ENCODE assay signal across 15 mouse cellular contexts in genomic region chr6:121076929-121077566, GRCm38 (mm10). TPM values are rescaled to one million over a fixed set of nuclear protein-coding genes. Genes with fewer than 3 reads are reported as not detected.
DNase-seq lines count a peak whose midpoint lies in the region; ATAC-seq and TF ChIP-seq lines count a peak whose summit lies in the region.
"Had no signal": no experiment of that assay in that cellular context is flagged by ENCODE, and none has a peak within 500 bp of the region (broad histone marks: within the 10 kb centered on the region; RNA-seq: fewer than 3 reads in every experiment).

No protein-coding gene starts in this region.

- 0 out of 2 replicates have a peak, but pooled peaks cover 3% of the 10 kb centered on the region for H3K79me2 ChIP-seq in heart, adult 2 months (replicated peaks; ENCODE audit: control insufficient read depth, insufficient read depth, low read length)

- TF ChIP-seq POLR2A in heart, adult 2 months (IDR thresholded peaks at IDR 0.05; ENCODE audit: insufficient read depth, low read depth, low read length) = no peak

- no peak for TF ChIP-seq CTCF in heart, adult 2 months (IDR thresholded peaks at IDR 0.05)
- TF ChIP-seq CTCF in liver, postnatal 0 days (IDR thresholded peaks at IDR 0.05; ENCODE audit: low read depth) = no peak

- DNase-seq in heart, adult 2 months = no peak
- no peak for DNase-seq in heart, postnatal 25 days (ENCODE audit: low spot score)
- DNase-seq in spleen, postnatal 36 days (ENCODE audit: low spot score in 2 of 2) = peak; percentile 29 to 36
- DNase-seq in spleen, adult 12 weeks (ENCODE audit: low spot score) = no peak
- DNase-seq in liver, postnatal 0 days = no peak
- no peak for DNase-seq in urinary bladder, postnatal 14 days (ENCODE audit: low spot score)
- no peak for DNase-seq in kidney, postnatal 4 days
- DNase-seq: cerebellum, adult 9-10 months; kidney, adult 8-10 months; right cerebral cortex, postnatal 4 days; thymus, postnatal 4 days had no signal

- no peaks in the 10 kb centered on the region for H3K36me3 ChIP-seq in heart, adult 2 months (ENCODE audit: control insufficient read depth, insufficient read depth, low read length)
- H3K36me3 ChIP-seq in liver, postnatal 0 days (replicated peaks; ENCODE audit: insufficient read depth, low read length) = no peaks in the 10 kb centered on the region
- H3K36me3 ChIP-seq in midbrain, embryonic 15.5 days (replicated peaks) = no peaks in the 10 kb centered on the region
- H3K36me3 ChIP-seq: hindbrain, embryonic 10.5 days had no signal

- H3K4me1 ChIP-seq in heart, adult 2 months (ENCODE audit: control insufficient read depth, insufficient read depth, low read length) = peaks cover 29% of the 10 kb centered on the region
- H3K4me1 ChIP-seq in liver, postnatal 0 days (ENCODE audit: insufficient read depth) = peaks cover 21% of the 10 kb centered on the region
- H3K4me1 ChIP-seq in midbrain, embryonic 15.5 days = peaks cover 13% of the 10 kb centered on the region

- no peak overlapping the region for H3K4me3 ChIP-seq in heart, adult 2 months
- H3K4me3 ChIP-seq in liver, postnatal 0 days (ENCODE audit: low read depth, low read length) = no peak overlapping the region
- H3K4me3 ChIP-seq in midbrain, embryonic 15.5 days = no peak overlapping the region
- H3K4me3 ChIP-seq: hindbrain, embryonic 10.5 days had no signal

- H3K27ac ChIP-seq in heart, adult 2 months = no peak overlapping the region
- no peak overlapping the region for H3K27ac ChIP-seq in liver, postnatal 0 days (ENCODE audit: low read depth)
- H3K27ac ChIP-seq in midbrain, embryonic 15.5 days = no peak overlapping the region
- H3K27ac ChIP-seq: hindbrain, embryonic 10.5 days; liver, embryonic 14.5 days; macrophage had no signal

- intact Hi-C loops in heart, adult 2 months (cut with DNase I) = no loop called here
- intact Hi-C loops in heart, postnatal 25 days (cut with DNase I) = no loop called here

- no peaks in the 10 kb centered on the region for H3K27me3 ChIP-seq in heart, adult 2 months (ENCODE audit: control insufficient read depth, insufficient read depth, low read length)
- H3K27me3 ChIP-seq in liver, postnatal 0 days (ENCODE audit: insufficient read depth, low read length) = no peaks in the 10 kb centered on the region
- H3K27me3 ChIP-seq in midbrain, embryonic 15.5 days (replicated peaks) = no peaks in the 10 kb centered on the region

- 54% methylated on average over 12 of the region's 12 CpGs for WGBS in heart, adult 2 months
- WGBS in liver, postnatal 0 days (ENCODE audit: insufficient replicate concordance) = 32% methylated on average over 12 of the region's 12 CpGs
- 92% methylated on average over 12 of the region's 12 CpGs for WGBS in midbrain, embryonic 15.5 days

- no peak overlapping the region for H3K4me2 ChIP-seq in liver, postnatal 0 days (ENCODE audit: low read depth, low read length)
- H3K4me2 ChIP-seq in midbrain, embryonic 15.5 days = no peak overlapping the region

- H3K9me3 ChIP-seq in liver, postnatal 0 days (ENCODE audit: low read length) = no peaks in the 10 kb centered on the region
- no peaks in the 10 kb centered on the region for H3K9me3 ChIP-seq in midbrain, embryonic 15.5 days
- H3K9me3 ChIP-seq: hindbrain, embryonic 10.5 days had no signal

- ATAC-seq in liver, postnatal 0 days = peak; percentile 11; the same call in 1 of the 2 replicates
- ATAC-seq in midbrain, embryonic 15.5 days (replicated peaks) = no peak

- H3K9ac ChIP-seq in heart, adult 2 months (ENCODE audit: low read depth, low read length) = no peak overlapping the region
- no peak overlapping the region for H3K9ac ChIP-seq in liver, postnatal 0 days (replicated peaks)
- H3K9ac ChIP-seq in midbrain, embryonic 15.5 days = no peak overlapping the region
- H3K9ac ChIP-seq: liver, embryonic 14.5 days had no signal

- TF ChIP-seq EP300 in heart, adult 2 months (IDR thresholded peaks at IDR 0.05; ENCODE audit: insufficient read depth, low read depth, low read length) = 0 out of 2 replicates have a peak, but pooled peaks have one; percentile 10
- no peak for TF ChIP-seq EP300 in liver, postnatal 0 days (IDR thresholded peaks at IDR 0.05; ENCODE audit: low read depth)

RNA-seq across cellular contexts. Expression of gene Mical3, which starts 53.8 kb away (rescaled TPM):
- 100 to 1,000 TPM; 114 to 127 TPM for total RNA-seq in heart, adult 2 months (2021)
- polyA plus RNA-seq in heart, adult 2 months (2012; rRNA removed) = 52.1 and 69.0 TPM in 2 replicates
- 100 to 1,000 TPM; 123 to 140 TPM for total RNA-seq in heart, postnatal 25 days (2021)
- polyA plus RNA-seq in liver, postnatal 0 days (2015; fragmentation: Nextera tagmentation; extraction: Ambion mirVana) = 4.0 and 4.5 TPM in 2 replicates
- 43.1 and 50.0 TPM in 2 replicates for polyA plus RNA-seq in midbrain, embryonic 15.5 days (2015; fragmentation: Nextera tagmentation; extraction: Ambion mirVana)

Comparison
In these comparisons a context has a peak if more than half of its experiments do, and no peak if none do; other contexts are left out.
1. DNase-seq: peak in spleen, postnatal 36 days (2 of 2); none in heart, adult 2 months (0 of 2), heart, postnatal 25 days (single experiment), spleen, adult 12 weeks (single experiment), liver, postnatal 0 days (single experiment), urinary bladder, postnatal 14 days (single experiment) and kidney, postnatal 4 days (0 of 2).